Mouse (Mus musculus) CH12.LX (cell line): ENCODE results near the gene Ncapg2.

Experiments
- CTCF ChIP-seq, 2 experiments: IDR thresholded peaks in 1 of 2; conservative IDR thresholded peaks in 1 of 2; 2 replicates each; pipeline ENCODE4 v1.5.1; 2011 to 2012; ENCODE audit warnings: low read depth in 2 of 2, low read length in 2 of 2, improper control_type of control experiment in 1 of 2, inconsistent platforms in 1 of 2, mild to moderate bottlenecking in 1 of 2, moderate library complexity in 1 of 2
- E2F4 ChIP-seq: IDR thresholded peaks from 2 replicates; pipeline ENCODE4 v1.6.1; 2011; ENCODE audit warnings: low read depth, low read length, improper control_type of control experiment; ENCODE audit not compliant: insufficient replicate concordance
- MAX ChIP-seq: IDR thresholded peaks from 2 replicates; pipeline ENCODE4 v1.6.1; 2011; ENCODE audit warnings: low read length, improper control_type of control experiment
- POLR2A ChIP-seq: IDR thresholded peaks from 2 replicates; pipeline ENCODE4 v1.6.1; 2011; ENCODE audit warnings: low read depth, mild to moderate bottlenecking, improper control_type of control experiment, low read length
- SIN3A ChIP-seq: IDR thresholded peaks from 2 replicates; pipeline ENCODE4 v1.6.1; 2012; ENCODE audit warnings: low read length, improper control_type of control experiment, inconsistent platforms
- TBP ChIP-seq: conservative IDR thresholded peaks from 2 replicates; pipeline ENCODE4 v1.6.1; 2011; ENCODE audit warnings: low read depth, low read length, improper control_type of control experiment
- USF1 ChIP-seq: IDR thresholded peaks from 2 replicates; pipeline ENCODE4 v1.6.1; 2014; ENCODE audit warnings: low read depth, mild to moderate bottlenecking, inconsistent platforms, low read length, improper control_type of control experiment

DNA sequence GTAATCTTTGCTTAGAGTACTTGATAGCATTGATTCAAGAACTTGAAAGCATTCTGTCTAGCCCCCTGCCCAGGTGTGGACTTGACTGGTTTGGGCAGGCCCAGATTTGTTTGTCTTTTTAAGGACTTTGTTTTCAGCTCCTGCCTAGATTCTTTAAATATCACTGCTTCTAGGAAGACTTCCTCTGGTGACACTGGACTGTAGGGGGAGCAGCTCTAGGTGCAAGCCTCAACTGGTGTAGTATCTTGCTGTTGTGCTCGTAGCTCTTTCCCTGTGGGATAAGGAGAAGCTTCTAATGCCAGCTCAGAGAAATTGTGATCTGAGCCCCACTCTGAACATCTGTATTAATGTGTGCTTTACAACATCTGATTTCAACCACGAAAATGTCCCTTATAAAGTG, 10.9 kb upstream of the Ncapg2 start:
- TF ChIP-seq SIN3A (peak; percentile 25; the same call in 1 of the 2 replicates), MAX (no peak), CTCF (conservative IDR thresholded peaks at IDR 0.05 in 1 of 2, IDR thresholded peaks at IDR 0.05 in 1 of 2; ENCODE audit: low read depth in 2 of 2, low read length in 2 of 2) (peak in 1 of 2 experiments; percentile 60; a peak in 2 of 4 replicates), TBP (no peak), E2F4 (no peak), POLR2A (no peak), USF1 (no peak)
